Mouse (Mus musculus) intestine, embryonic 15.5 days (tissue): ENCODE data around the gene Cib1. TPM values are rescaled to one million over a fixed set of nuclear protein-coding genes. Genes with fewer than 3 reads are reported as not detected.

Experiments used
- ATAC-seq: fragments of 200-750 bp; cut with Nextera tagmentation; 2 replicates; pipeline ENCODE4 v1.8.0; 2017; ENCODE audit warnings: moderate TSS enrichment, moderate library complexity
- H3K27ac ChIP-seq: fragments of 300-500 bp; sonication (generic); 2 replicates; pipeline ENCODE4 v1.5.1; 2015; ENCODE audit warnings: mild to moderate bottlenecking, inconsistent platforms
- H3K27me3 ChIP-seq: fragments of 300-500 bp; sonication (generic); replicated peaks from 2 replicates; pipeline ENCODE4 v1.6.1; 2015; ENCODE audit warnings: inconsistent platforms
- H3K36me3 ChIP-seq: fragments of 300-500 bp; sonication (generic); 2 replicates; pipeline ENCODE4 v1.6.1; 2015; ENCODE audit warnings: inconsistent platforms
- H3K4me1 ChIP-seq: fragments of 300-500 bp; sonication (generic); replicated peaks from 2 replicates; pipeline ENCODE4 v1.6.1; 2015; ENCODE audit warnings: inconsistent platforms
- H3K4me2 ChIP-seq: fragments of 300-500 bp; sonication (generic); replicated peaks from 2 replicates; pipeline ENCODE4 v1.6.1; 2015; ENCODE audit warnings: mild to moderate bottlenecking, inconsistent platforms
- H3K4me3 ChIP-seq: fragments of 300-500 bp; sonication (generic); replicated peaks from 2 replicates; pipeline ENCODE4 v1.5.1; 2015; ENCODE audit warnings: inconsistent platforms
- H3K9ac ChIP-seq: fragments of 300-500 bp; sonication (generic); 2 replicates; pipeline ENCODE4 v1.6.1; 2015; ENCODE audit warnings: inconsistent platforms
- H3K9me3 ChIP-seq: fragments of 300-500 bp; sonication (generic); 2 replicates; pipeline ENCODE4 v1.6.1; 2016; ENCODE audit warnings: inconsistent platforms
- WGBS: fragments of 180-500 bp; shearing (Covaris S2); methylation state at CpG from one replicate; pipeline ENCODE4 v1.1.7; 2015; 5-methylcytosine and 5-hydroxymethylcytosine counted together
- polyA plus RNA-seq: library from polyadenylated mRNA; unstranded; fragments of >200 nt; fragmentation: Nextera tagmentation; extraction: Ambion mirVana; gene quantifications from 2 replicates; pipeline ENCODE4 v1.2.1, GENCODE M21; 2015

Gene Cib1
- polyA plus RNA-seq, 1 experiment from 2014 or later: 199 TPM

- H3K9ac ChIP-seq: no peak overlapping the region
- no peaks in the 10 kb centered on the region for H3K27me3 ChIP-seq
- 72% methylated on average over 18 of the region's 18 CpGs for whole genome bisulfite sequencing
- ATAC-seq: peak; percentile 44
- 0 out of 2 replicates have a peak overlapping the region, but pooled peaks have one; percentile 28 for H3K4me2 ChIP-seq
- no peak overlapping the region for H3K4me3 ChIP-seq
- H3K9me3 ChIP-seq: no peaks in the 10 kb centered on the region
- peak overlapping the region; percentile 79 for H3K27ac ChIP-seq
- H3K36me3 ChIP-seq: no peaks in the 10 kb centered on the region
- peaks cover 42% of the 10 kb centered on the region for H3K4me1 ChIP-seq
Measured at GRCm38 (mm10) chr7:80208026-80208642, 24.5 kb downstream of the Cib1 start.

DNA sequence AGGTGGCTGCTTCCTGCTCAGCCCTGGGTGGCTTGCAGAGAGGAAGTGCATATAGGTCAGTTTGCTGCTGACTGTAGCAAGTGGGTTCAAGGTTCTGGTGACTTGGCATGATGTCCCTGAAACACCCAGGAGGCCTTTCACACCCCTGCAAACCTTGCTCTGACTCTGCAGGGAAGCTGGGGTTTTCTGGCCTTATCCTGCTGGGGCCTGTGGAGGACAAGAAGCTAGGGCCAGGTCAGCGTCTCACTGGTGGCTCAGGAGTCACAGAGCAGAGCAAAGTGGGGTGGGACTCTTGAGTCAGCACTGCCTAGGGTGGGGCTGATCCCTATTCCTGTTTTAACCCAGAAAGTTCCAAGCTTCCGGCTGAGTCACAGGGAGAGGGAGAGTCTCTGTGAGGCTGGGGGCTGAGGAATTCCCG lies 25.3 kb downstream of the Cib1 start:
- 57% methylated on average over 3 of the region's 3 CpGs for WGBS
- ATAC-seq: peak; percentile 74
- peaks cover 45% of the 10 kb centered on the region for H3K4me1 ChIP-seq

GRCm38 (mm10) chr7:80205705-80206589 lies 26.7 kb downstream of the Cib1 start:
- ATAC-seq: no peak
- H3K9me3 ChIP-seq: no peaks in the 10 kb centered on the region
- no peak overlapping the region for H3K4me3 ChIP-seq
- no peak overlapping the region for H3K9ac ChIP-seq
- no peaks in the 10 kb centered on the region for H3K36me3 ChIP-seq
- H3K4me2 ChIP-seq: no peak overlapping the region
- H3K4me1 ChIP-seq: peaks cover 55% of the 10 kb centered on the region
- whole genome bisulfite sequencing: 80% methylated on average over 12 of the region's 12 CpGs
- H3K27ac ChIP-seq: peak overlapping the region; percentile 79
- H3K27me3 ChIP-seq: no peaks in the 10 kb centered on the region

More for the DNA sequence above, 25.3 kb downstream of the Cib1 start:
- no peak overlapping the region for H3K4me3 ChIP-seq
- H3K27me3 ChIP-seq: no peaks in the 10 kb centered on the region
- H3K9ac ChIP-seq: no peak overlapping the region
- no peaks in the 10 kb centered on the region for H3K9me3 ChIP-seq
- H3K27ac ChIP-seq: peak overlapping the region; percentile 79
- no peaks in the 10 kb centered on the region for H3K36me3 ChIP-seq
- H3K4me2 ChIP-seq: peak overlapping the region; percentile 14; the same call in 1 of the 2 replicates

- Histone ChIP-seq H3K4me3 (no peak overlapping the region), H3K27ac (no peak overlapping the region), H3K27me3 (no peaks in the 10 kb centered on the region), H3K4me1 (peaks cover 59% of the 10 kb centered on the region), H3K9ac (no peak overlapping the region), H3K4me2 (no peak overlapping the region), H3K36me3 (no peaks in the 10 kb centered on the region), H3K9me3 (no peaks in the 10 kb centered on the region)
- no peak for ATAC-seq
- WGBS: 78% methylated on average over 7 of the region's 7 CpGs
Measured at GRCm38 (mm10) chr7:80204961-80205360, 27.7 kb downstream of the Cib1 start.

DNA sequence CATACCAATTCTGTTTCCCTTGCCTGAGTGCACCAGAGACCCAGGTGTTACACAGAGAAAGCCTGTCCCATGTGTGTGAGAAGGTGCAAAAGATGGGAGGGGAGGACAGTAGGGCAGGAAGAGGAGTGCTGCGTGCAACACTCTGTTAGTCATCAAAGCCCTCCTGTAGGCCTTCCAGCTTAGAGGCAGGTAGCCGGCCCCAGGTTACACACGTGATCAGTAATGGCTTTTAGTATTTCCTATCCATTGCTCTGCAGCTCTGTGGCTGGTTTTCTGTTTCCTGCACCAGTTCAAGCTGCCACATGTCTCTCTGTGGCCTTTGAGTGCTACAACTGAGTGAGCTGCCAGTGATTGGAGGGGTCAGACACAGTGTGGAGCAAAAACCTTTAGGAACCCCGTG lies 28.3 kb downstream of the Cib1 start:
- 78% methylated on average over 4 of the region's 4 CpGs for WGBS
- H3K4me1 ChIP-seq: peaks cover 61% of the 10 kb centered on the region

GRCm38 (mm10) chr7:80203638-80204096 lies 28.9 kb downstream of the Cib1 start:
- H3K36me3 ChIP-seq: no peaks in the 10 kb centered on the region
- 0 out of 2 replicates have a peak overlapping the region, but pooled peaks have one; percentile 3 for H3K27ac ChIP-seq
- no peak overlapping the region for H3K4me3 ChIP-seq
- 67% methylated on average over 12 of the region's 12 CpGs for WGBS
- no peaks in the 10 kb centered on the region for H3K27me3 ChIP-seq
- no peak for ATAC-seq
- no peak overlapping the region for H3K9ac ChIP-seq
- H3K4me1 ChIP-seq: peaks cover 58% of the 10 kb centered on the region
- no peaks in the 10 kb centered on the region for H3K9me3 ChIP-seq
- no peak overlapping the region for H3K4me2 ChIP-seq

More for the DNA sequence above, 28.3 kb downstream of the Cib1 start:
- no peaks in the 10 kb centered on the region for H3K27me3 ChIP-seq
- ATAC-seq: no peak
- no peak overlapping the region for H3K4me2 ChIP-seq
- no peak overlapping the region for H3K4me3 ChIP-seq
- H3K27ac ChIP-seq: no peak overlapping the region
- H3K9me3 ChIP-seq: no peaks in the 10 kb centered on the region
- H3K36me3 ChIP-seq: no peaks in the 10 kb centered on the region
- no peak overlapping the region for H3K9ac ChIP-seq

- Histone ChIP-seq H3K9me3 (no peaks in the 10 kb centered on the region), H3K4me3 (no peak overlapping the region), H3K4me1 (peaks cover 51% of the 10 kb centered on the region), H3K36me3 (no peaks in the 10 kb centered on the region), H3K27me3 (no peaks in the 10 kb centered on the region), H3K4me2 (no peak overlapping the region), H3K27ac (no peak overlapping the region), H3K9ac (no peak overlapping the region)
- ATAC-seq: no peak
- 84% methylated on average over 5 of the region's 5 CpGs for WGBS
Measured at GRCm38 (mm10) chr7:80202961-80203360, 29.7 kb downstream of the Cib1 start.

GRCm38 (mm10) chr7:80201888-80202540 lies 30.6 kb downstream of the Cib1 start:
- ATAC-seq: no peak
- Histone ChIP-seq H3K4me3 (no peak overlapping the region), H3K9me3 (no peaks in the 10 kb centered on the region), H3K27me3 (no peaks in the 10 kb centered on the region), H3K4me1 (peaks cover 44% of the 10 kb centered on the region), H3K36me3 (no peaks in the 10 kb centered on the region), H3K9ac (no peak overlapping the region), H3K4me2 (no peak overlapping the region), H3K27ac (no peak overlapping the region)
- WGBS: 84% methylated on average over 15 of the region's 15 CpGs

GRCm38 (mm10) chr7:80200963-80201539 lies 31.6 kb downstream of the Cib1 start:
- WGBS: 82% methylated on average over 5 of the region's 5 CpGs
- Histone ChIP-seq H3K9ac (no peak overlapping the region), H3K36me3 (no peaks in the 10 kb centered on the region), H3K9me3 (no peaks in the 10 kb centered on the region), H3K4me2 (no peak overlapping the region), H3K4me3 (no peak overlapping the region), H3K27me3 (no peaks in the 10 kb centered on the region), H3K27ac (no peak overlapping the region), H3K4me1 (peaks cover 35% of the 10 kb centered on the region)
- no peak for ATAC-seq

- Histone ChIP-seq H3K27ac (no peak overlapping the region), H3K9ac (no peak overlapping the region), H3K36me3 (no peaks in the 10 kb centered on the region), H3K4me2 (0 out of 2 replicates have a peak overlapping the region, but pooled peaks have one; percentile 81), H3K27me3 (no peaks in the 10 kb centered on the region), H3K4me3 (no peak overlapping the region), H3K9me3 (no peaks in the 10 kb centered on the region), H3K4me1 (peaks cover 30% of the 10 kb centered on the region)
- no peak for ATAC-seq
- 79% methylated on average over 6 of the region's 6 CpGs for WGBS
Measured at GRCm38 (mm10) chr7:80200588-80200945, 32.0 kb downstream of the Cib1 start.

GRCm38 (mm10) chr7:80199851-80200587 lies 32.6 kb downstream of the Cib1 start:
- 72% methylated on average over 11 of the region's 11 CpGs for WGBS
- H3K4me3 ChIP-seq: peak overlapping the region; percentile 66
- ATAC-seq: no peak
- H3K4me1 ChIP-seq: peaks cover 28% of the 10 kb centered on the region
- no peak overlapping the region for H3K27ac ChIP-seq
- H3K27me3 ChIP-seq: no peaks in the 10 kb centered on the region
- peak overlapping the region; percentile 81 for H3K4me2 ChIP-seq
- no peaks in the 10 kb centered on the region for H3K36me3 ChIP-seq
- H3K9me3 ChIP-seq: no peaks in the 10 kb centered on the region
- H3K9ac ChIP-seq: no peak overlapping the region
